Mouse (Mus musculus) lung, embryonic 16.5 days (tissue): Measurements from ENCODE around the gene Olfr1336. TPM values are rescaled to one million over a fixed set of nuclear protein-coding genes. Genes with fewer than 3 reads are reported as not detected.

ENCODE experiments used
- ATAC-seq: fragments of 200-750 bp; cut with Nextera tagmentation; 2 replicates; pipeline ENCODE4 v1.8.0; 2017; ENCODE audit warnings: low read depth, mild to moderate bottlenecking, moderate library complexity
- H3K27ac ChIP-seq: fragments of 300-500 bp; sonication (generic); 2 replicates; pipeline ENCODE4 v1.5.1; 2014; ENCODE audit warnings: mild to moderate bottlenecking, control low read depth, low read length
- H3K27me3 ChIP-seq: fragments of 300-500 bp; sonication (generic); 2 replicates; pipeline ENCODE4 v1.6.1; 2014; ENCODE audit warnings: low read depth, low read length, mixed read lengths; ENCODE audit not compliant: control insufficient read depth, insufficient read depth
- H3K36me3 ChIP-seq: fragments of 300-500 bp; sonication (generic); 2 replicates; pipeline ENCODE4 v1.6.1; 2014; ENCODE audit warnings: low read length; ENCODE audit not compliant: control insufficient read depth, insufficient read depth
- H3K4me1 ChIP-seq: fragments of 300-500 bp; sonication (generic); replicated peaks from 2 replicates; pipeline ENCODE4 v1.6.1; 2014; ENCODE audit warnings: low read length, mixed read lengths; ENCODE audit not compliant: control insufficient read depth, insufficient read depth
- H3K4me2 ChIP-seq: fragments of 300-500 bp; sonication (generic); 2 replicates; pipeline ENCODE4 v1.6.1; 2014; ENCODE audit warnings: low read depth, low read length, control low read depth
- H3K4me3 ChIP-seq: fragments of 300-500 bp; sonication (generic); 2 replicates; pipeline ENCODE4 v1.5.1; 2014; ENCODE audit warnings: mild to moderate bottlenecking, low read length, control low read depth
- H3K9ac ChIP-seq: fragments of 300-500 bp; sonication (generic); 2 replicates; pipeline ENCODE4 v1.6.1; 2014; ENCODE audit warnings: low read length, control low read depth
- H3K9me3 ChIP-seq: fragments of 300-500 bp; sonication (generic); 2 replicates; pipeline ENCODE4 v1.6.1; 2016; ENCODE audit warnings: low read length; ENCODE audit not compliant: control insufficient read depth
- WGBS: fragments of 180-500 bp; shearing (Covaris S2); extraction: QIAGEN DNeasy Blood & Tissue Kit; methylation state at CpG from one replicate; pipeline ENCODE4 v1.1.7; 2014; 5-methylcytosine and 5-hydroxymethylcytosine counted together
- polyA plus RNA-seq: library from polyadenylated mRNA; unstranded; fragments of >200 nt; fragmentation: Nextera tagmentation; extraction: Ambion mirVana; gene quantifications from 2 replicates; pipeline ENCODE4 v1.2.1, GENCODE M21; 2015

Olfr1336 gene
- polyA plus RNA-seq, result not detected in 2 replicates

DNA sequence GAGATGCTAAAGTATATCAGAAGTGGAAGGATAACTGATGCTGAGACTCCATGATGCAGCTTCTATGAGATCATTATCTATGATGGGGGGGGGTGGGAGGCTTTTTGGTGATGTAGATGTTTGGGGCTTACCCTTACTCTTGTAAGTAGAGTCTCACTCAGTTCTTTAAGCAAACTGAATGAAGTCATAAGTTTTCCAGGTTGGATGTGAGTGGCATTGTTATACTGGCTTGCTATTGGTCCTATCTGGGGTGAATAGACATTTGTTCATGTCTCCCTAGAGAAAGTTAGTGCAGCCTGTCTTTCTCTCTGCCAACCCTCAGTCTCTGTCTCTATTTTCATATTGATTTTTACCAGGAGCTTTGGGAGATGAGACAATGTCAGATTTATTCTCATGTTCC lies at the start of gene Olfr1336:
Olfr1336 (plus strand) TSS at position 301 of the 400 bp plus-strand sequence.
- H3K36me3 ChIP-seq, result no peaks in the 10 kb centered on the region
- no peaks in the 10 kb centered on the region for H3K9me3 ChIP-seq
- H3K4me3 ChIP-seq, result no peak within 1 kb of the TSS
- no peak within 1 kb of the TSS for H3K27ac ChIP-seq
- no peaks in the 10 kb centered on the region for H3K27me3 ChIP-seq
- H3K9ac ChIP-seq, result no peak within 1 kb of the TSS
- no peak within 1 kb of the TSS for H3K4me2 ChIP-seq
- no peaks in the 10 kb centered on the region for H3K4me1 ChIP-seq
- no peak for ATAC-seq

GRCm38 (mm10) chr7:6410043-6410442 lies 45.9 kb upstream of the Olfr1336 start, which contains the start of gene Gm20715:
TSS of gene Gm20715 (plus strand) at chr7:6410277.
- H3K9ac ChIP-seq, result no peak within 1 kb of the TSS
- 2% methylated on average over 17 of the region's 17 CpGs for WGBS
- no peak within 1 kb of the TSS for H3K27ac ChIP-seq
- H3K9me3 ChIP-seq, result no peaks in the 10 kb centered on the region
- H3K36me3 ChIP-seq, result no peaks in the 10 kb centered on the region
- H3K4me2 ChIP-seq, result no peak within 1 kb of the TSS
- no peaks in the 10 kb centered on the region for H3K4me1 ChIP-seq
- H3K27me3 ChIP-seq, result no peaks in the 10 kb centered on the region
- ATAC-seq, result peak; percentile 98
- no peak within 1 kb of the TSS for H3K4me3 ChIP-seq

- no peak overlapping the region for H3K4me2 ChIP-seq
- no peaks in the 10 kb centered on the region for H3K4me1 ChIP-seq
- H3K27me3 ChIP-seq, result no peaks in the 10 kb centered on the region
- no peak overlapping the region for H3K27ac ChIP-seq
- no peak overlapping the region for H3K9ac ChIP-seq
- 7% methylated on average over 21 of the region's 22 CpGs for WGBS
- no peaks in the 10 kb centered on the region for H3K36me3 ChIP-seq
- ATAC-seq, result no peak
- no peaks in the 10 kb centered on the region for H3K9me3 ChIP-seq
- no peak overlapping the region for H3K4me3 ChIP-seq
Observed at GRCm38 (mm10) chr7:6414626-6415441, 41.1 kb upstream of the Olfr1336 start.

DNA sequence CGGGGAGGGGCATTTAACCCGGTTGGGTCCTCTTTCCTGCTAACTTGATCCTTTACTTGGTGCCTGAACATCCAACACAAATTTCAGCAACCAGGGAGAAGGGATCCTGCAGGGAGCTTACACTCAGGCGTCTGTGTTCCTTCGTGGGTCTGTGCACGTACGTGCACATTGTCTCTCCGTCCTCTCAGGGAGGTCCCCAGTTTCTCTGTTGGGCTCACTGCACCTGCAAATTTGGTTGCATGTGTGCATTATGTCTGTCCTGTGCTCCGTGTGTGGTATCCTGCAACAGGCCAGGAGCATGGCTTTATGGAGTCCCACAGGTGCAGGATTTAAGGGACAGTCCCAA lies 40.6 kb upstream of the Olfr1336 start:
- no peak overlapping the region for H3K27ac ChIP-seq
- ATAC-seq, result no peak
- no peaks in the 10 kb centered on the region for H3K4me1 ChIP-seq
- no peaks in the 10 kb centered on the region for H3K27me3 ChIP-seq
- H3K9me3 ChIP-seq, result no peaks in the 10 kb centered on the region
- no peak overlapping the region for H3K4me2 ChIP-seq
- H3K4me3 ChIP-seq, result no peak overlapping the region
- H3K36me3 ChIP-seq, result no peaks in the 10 kb centered on the region
- no peak overlapping the region for H3K9ac ChIP-seq
- 24% methylated on average over 8 of the region's 8 CpGs for WGBS

DNA sequence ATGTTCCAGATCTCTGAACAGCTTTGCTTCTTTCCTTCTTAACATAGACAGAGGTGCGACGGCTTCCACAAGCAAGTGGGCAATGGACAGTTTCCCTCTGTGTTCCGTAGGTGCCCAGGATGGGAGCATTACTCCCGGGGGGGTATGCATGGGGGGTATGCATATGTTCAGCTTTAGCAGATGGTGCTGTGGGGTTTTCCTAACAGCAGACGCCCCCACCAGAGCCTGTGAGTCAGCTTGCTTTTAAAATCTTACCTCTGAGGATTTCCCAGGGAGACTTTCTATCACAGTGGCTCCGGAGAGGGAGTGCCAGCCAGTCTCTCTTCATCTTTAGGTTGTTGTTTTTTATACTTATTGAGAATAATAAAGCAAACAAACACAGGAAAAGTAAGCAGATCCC lies 36.1 kb upstream of the Olfr1336 start:
- Histone ChIP-seq H3K27me3 (no peaks in the 10 kb centered on the region), H3K4me3 (no peak overlapping the region), H3K9ac (no peak overlapping the region), H3K4me2 (no peak overlapping the region), H3K36me3 (no peaks in the 10 kb centered on the region), H3K27ac (no peak overlapping the region), H3K9me3 (no peaks in the 10 kb centered on the region), H3K4me1 (no peaks in the 10 kb centered on the region)
- 70% methylated on average over 6 of the region's 6 CpGs for WGBS
- no peak for ATAC-seq

DNA sequence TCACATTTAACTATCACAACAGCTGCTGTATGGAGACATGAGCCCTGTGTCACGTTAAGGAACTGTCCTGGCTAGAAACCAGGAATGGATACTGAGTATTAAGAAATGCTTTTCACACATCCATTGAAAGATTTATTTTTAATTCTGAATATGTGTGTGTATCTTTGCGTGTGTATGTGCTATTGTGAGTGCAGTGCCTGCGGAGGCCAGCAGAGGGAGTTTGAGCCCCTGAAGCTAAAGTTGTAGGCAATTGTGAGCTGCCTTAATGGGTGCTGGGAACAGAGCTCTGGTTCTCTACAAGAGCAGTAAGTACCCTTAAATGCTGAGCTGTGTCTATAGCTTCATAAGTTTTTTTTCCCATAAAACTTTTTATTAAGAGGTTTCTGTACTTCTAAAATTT lies 26.6 kb upstream of the Olfr1336 start:
- Histone ChIP-seq H3K27ac (no peak overlapping the region), H3K36me3 (no peaks in the 10 kb centered on the region), H3K4me3 (no peak overlapping the region), H3K4me2 (no peak overlapping the region), H3K27me3 (no peaks in the 10 kb centered on the region), H3K9me3 (peaks cover 3% of the 10 kb centered on the region), H3K9ac (no peak overlapping the region), H3K4me1 (no peaks in the 10 kb centered on the region)
- WGBS, result 79% methylated on average over 3 of the region's 3 CpGs
- no peak for ATAC-seq

GRCm38 (mm10) chr7:6430342-6430741 lies 25.6 kb upstream of the Olfr1336 start:
- WGBS, result 33% methylated on average over 2 of the region's 2 CpGs
- no peaks in the 10 kb centered on the region for H3K27me3 ChIP-seq

GRCm38 (mm10) chr7:6438388-6438787 lies 17.6 kb upstream of the Olfr1336 start, which contains the start of gene Olfr1344:
TSS of gene Olfr1344 (plus strand) at chr7:6438688.
- H3K4me3 ChIP-seq, result no peak within 1 kb of the TSS
- 65% methylated on average over 3 of the region's 3 CpGs for WGBS
- H3K27ac ChIP-seq, result no peak within 1 kb of the TSS
- H3K4me1 ChIP-seq, result no peaks in the 10 kb centered on the region
- no peaks in the 10 kb centered on the region for H3K9me3 ChIP-seq
- H3K36me3 ChIP-seq, result no peaks in the 10 kb centered on the region
- no peaks in the 10 kb centered on the region for H3K27me3 ChIP-seq
- H3K9ac ChIP-seq, result no peak within 1 kb of the TSS
- H3K4me2 ChIP-seq, result no peak within 1 kb of the TSS
- no peak for ATAC-seq

More at GRCm38 (mm10) chr7:6430342-6430741, 25.6 kb upstream of the Olfr1336 start:
- Histone ChIP-seq H3K36me3 (no peaks in the 10 kb centered on the region), H3K4me3 (no peak overlapping the region), H3K27ac (no peak overlapping the region), H3K9ac (no peak overlapping the region), H3K4me1 (no peaks in the 10 kb centered on the region), H3K9me3 (peaks cover 3% of the 10 kb centered on the region), H3K4me2 (no peak overlapping the region)
- no peak for ATAC-seq

DNA sequence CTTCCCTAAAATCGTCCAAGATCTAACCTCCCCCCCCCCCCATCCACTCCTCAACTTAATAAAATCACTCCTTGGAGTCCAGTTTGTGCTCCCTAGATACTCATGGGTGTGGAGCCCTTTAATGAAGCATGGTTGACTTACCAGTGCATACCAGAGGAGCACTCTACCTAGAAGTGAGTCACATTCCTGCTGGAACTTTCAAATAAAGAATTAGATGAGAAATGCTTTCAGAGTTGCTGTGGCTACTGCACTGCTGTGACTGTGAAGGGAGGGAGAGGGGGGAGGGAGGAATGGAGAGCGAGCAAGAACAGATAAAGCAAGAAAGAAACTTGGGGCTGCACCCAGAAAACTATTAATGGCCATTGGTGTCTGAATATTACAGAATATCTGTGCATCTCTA lies 14.8 kb upstream of the Olfr1336 start:
- Histone ChIP-seq H3K36me3 (no peaks in the 10 kb centered on the region), H3K27ac (no peak overlapping the region)
- ATAC-seq, result no peak

More for the DNA sequence above, 14.8 kb upstream of the Olfr1336 start:
- no peak overlapping the region for H3K4me3 ChIP-seq
- H3K27me3 ChIP-seq, result no peaks in the 10 kb centered on the region
- H3K4me2 ChIP-seq, result no peak overlapping the region
- H3K4me1 ChIP-seq, result no peaks in the 10 kb centered on the region
- WGBS, result 44% methylated on average over 2 of the region's 2 CpGs
- no peaks in the 10 kb centered on the region for H3K9me3 ChIP-seq
- H3K9ac ChIP-seq, result no peak overlapping the region
